Mouse (Mus musculus): Measurements from ENCODE around the gene 4933412E24Rik. TPM values are rescaled to one million over a fixed set of nuclear protein-coding genes. Genes with fewer than 3 reads are reported as not detected.

Gene 4933412E24Rik
- polyA plus RNA-seq (2021; fragmentation: Nextera tagmentation): not detected in 2 replicates
- long read RNA-seq, experiment 1: 0 reads
- long read RNA-seq, experiment 2: 0 reads

GRCm38 (mm10) chr15:60016513-60016912 is at the start of gene 4933412E24Rik:
TSS of gene 4933412E24Rik (minus strand) at chr15:60016613.

